Mouse (Mus musculus) mesoderm, embryonic 11.5 days (tissue): ENCODE results near the gene Polr2j.

ENCODE experiments used
- DNase-seq: peaks from one replicate; pipeline ENCODE4 v3.0.0-alpha.2; 2012; ENCODE audit warnings: low read depth, low spot score

Gene Polr2j

DNA sequence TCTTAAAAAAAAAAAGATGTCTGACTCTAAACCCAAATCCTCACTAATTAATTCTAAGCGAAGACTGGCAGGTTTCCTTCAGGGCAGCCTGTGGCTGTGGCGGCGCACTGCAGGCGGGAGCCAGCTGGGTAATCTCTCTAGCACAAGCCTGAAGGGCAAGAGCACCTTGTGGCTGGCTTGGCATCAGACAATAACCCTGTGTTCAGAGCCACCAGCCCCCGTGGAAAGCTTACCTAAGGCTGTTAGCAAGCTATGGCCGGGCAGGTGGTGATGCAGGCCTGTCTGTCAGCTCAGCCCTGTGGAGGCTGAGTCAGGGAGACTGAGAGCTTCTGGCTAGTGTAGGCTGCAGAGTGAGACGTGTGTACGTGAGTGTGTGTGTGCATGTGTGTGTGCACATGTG lies 48.8 kb downstream of the Polr2j start:
- DNase-seq, result no peak

- DNase-seq, result no peak
Measured at GRCm38 (mm10) chr5:136167296-136167695, 50.9 kb downstream of the Polr2j start.

DNA sequence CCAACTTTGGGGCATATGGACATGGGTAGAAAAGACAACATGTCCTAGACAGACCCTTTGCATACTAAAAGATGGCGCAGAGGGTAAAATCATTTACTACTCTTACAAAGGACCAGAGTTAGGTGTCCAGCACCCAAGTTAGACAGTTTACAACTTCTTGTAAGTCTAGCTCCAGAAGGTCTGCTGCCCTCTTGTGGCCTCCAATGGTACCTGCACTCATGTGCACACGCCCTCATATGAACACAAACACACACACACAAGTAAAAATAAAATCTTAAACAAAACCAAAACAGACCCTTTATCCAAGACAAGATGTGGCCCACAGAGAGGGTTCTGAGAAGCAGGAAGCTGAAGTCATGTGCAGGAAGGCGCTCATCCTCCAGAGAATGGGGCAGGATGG lies 51.6 kb downstream of the Polr2j start:
- DNase-seq, result no peak

DNA sequence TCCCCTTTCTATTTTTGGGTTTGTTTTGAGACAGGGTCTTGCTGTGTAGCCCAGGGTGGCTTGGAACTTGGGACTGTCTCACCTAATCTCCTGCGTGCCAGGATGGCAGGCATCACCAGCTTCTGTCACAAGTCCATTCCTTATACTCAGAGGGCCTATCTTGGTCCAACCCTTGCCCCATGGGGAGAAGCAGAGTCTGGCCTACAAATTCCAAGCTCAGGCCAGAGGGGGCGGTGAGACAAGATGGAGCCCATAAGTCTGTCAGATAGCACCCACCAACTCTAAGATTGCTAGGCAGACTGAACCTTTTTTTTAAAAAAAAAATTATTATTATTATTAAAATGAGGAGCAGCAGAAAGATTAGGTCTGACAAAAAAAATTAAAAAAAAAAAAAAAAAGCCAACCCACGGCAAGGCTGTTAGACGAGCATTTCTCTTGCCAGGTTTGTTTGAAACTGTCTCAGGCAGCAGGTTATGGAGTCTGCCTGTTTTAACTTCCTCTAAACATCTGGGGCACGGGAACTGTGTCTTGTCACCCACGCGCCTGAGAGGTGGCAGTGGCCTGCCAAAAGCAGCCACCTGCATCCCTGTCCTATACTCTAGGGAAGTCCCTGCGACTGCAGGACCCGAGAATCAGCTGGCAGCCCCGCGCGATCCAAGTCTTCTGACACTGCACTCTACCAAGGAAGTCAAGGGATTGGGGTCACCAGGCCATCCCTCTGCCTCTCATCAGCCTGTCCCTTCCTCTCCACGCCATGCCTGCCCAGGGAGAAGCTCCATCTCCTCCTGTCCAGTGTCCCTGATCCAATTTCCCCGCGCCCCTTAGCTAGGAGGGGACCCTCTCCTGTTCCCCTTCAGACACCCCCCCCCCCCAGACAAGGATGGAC lies 53.4 kb downstream of the Polr2j start:
- peak; percentile 30 for DNase-seq

- DNase-seq, result peak; percentile 80
Measured at GRCm38 (mm10) chr5:136170512-136171362, 54.3 kb downstream of the Polr2j start, which contains the start of gene Orai2. Orai2 (minus strand) TSS chr5:136170713.

DNA sequence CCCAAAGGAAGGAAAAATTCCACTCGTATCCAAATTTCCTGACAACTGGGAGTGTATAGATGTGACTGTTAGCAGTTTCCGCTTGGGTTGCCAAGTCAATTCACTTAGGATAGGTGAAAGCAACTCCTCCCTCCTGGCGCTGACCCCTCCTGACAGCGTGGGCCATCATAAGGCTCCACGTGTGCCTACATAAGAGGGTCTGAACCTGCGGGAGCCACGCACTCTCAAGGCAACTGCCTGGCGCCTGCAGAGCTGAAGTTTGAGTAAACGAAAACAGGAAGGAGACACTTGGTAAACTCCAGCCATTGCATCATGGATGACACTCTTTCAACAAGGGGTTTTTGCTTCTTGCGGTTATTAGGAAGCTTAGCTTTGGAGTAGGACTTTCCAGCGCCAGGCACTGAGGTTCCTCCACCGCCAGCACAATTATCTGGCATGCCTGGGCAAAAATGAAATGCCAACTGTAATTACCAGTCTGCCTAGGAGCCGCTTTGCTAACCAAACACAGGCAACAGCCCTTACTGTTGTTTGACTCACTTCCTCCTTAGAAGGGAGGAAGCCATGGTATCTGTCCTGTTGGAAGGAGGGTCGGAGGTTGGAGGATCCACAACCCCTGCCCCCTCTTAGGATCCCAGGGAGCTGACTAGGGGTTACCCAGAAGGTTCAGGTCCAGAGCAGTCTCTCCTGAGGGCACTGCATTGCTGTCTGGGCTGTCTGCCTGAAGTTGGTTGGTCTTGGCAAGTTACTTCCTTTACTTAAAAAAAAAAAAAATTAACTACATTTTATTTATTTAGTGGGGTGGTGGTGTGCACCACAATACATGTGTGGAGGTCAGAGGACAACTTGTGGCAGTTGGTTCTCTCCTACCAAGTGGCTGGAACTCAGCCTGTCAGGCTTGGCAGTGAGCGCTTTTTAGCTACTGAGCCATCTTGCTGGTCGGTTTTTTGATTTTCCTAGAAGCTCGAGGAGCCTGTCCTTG lies 55.2 kb downstream of the Polr2j start:
- DNase-seq, result no peak
